Mouse (Mus musculus): ENCODE results near the gene Gm5890.
"Not testable (repeated sequence)": the region's sequence is repeated elsewhere in the genome, so short reads cannot be mapped to it uniquely, and the experiment has no call there.

The Gm5890 gene

DNA sequence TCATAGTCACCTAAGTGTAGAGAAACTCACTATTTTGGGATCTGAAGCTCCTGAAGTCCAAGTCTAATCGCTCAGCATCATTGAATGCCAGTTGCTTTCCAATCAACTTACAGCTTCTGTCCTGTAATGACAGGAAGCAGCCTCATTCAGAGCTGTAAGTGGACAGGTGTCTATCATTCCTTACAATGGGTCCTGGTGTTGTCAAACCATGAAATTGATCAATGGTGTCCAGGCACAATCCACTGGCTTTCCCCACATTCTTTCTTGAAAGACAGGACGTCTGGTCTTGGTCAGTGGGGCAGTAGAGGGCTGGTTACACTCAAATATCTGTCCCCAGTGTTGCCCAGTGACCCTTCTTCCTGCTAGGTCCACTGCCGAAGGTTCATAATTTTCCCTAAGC lies at the start of gene Gm5890:
TSS of gene Gm5890 (minus strand) at position 101 of the 400 bp plus-strand sequence.
- not testable (repeated sequence) for DNase-seq (ENCODE audit: low read depth, low spot score)

DNA sequence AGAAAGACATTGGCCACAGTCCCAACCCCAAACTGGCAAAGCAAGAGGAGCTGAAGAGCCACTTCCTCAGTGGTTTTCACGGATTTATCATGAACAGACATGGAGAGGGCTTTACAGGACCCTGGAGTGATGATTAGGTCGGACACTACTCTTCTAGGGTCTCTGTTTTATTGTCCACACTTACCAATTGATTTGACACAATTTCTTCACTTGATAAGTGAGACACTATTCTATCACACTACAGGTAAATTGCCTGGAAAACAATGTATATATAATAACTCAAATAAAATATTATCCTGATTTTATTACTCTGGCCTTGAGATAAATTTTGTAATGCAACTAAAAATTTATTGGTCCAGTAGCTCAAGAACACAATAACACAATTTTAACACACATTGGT lies 28.9 kb downstream of the Gm5890 start, which contains the start of gene Gm4498:
TSS of gene Gm4498 (minus strand) at position 101 of the 400 bp plus-strand sequence.
- not testable (repeated sequence) for DNase-seq (ENCODE audit: low read depth, low spot score)
